Mouse (Mus musculus): ENCODE data around the gene Onecut3.

The Onecut3 gene

DNA sequence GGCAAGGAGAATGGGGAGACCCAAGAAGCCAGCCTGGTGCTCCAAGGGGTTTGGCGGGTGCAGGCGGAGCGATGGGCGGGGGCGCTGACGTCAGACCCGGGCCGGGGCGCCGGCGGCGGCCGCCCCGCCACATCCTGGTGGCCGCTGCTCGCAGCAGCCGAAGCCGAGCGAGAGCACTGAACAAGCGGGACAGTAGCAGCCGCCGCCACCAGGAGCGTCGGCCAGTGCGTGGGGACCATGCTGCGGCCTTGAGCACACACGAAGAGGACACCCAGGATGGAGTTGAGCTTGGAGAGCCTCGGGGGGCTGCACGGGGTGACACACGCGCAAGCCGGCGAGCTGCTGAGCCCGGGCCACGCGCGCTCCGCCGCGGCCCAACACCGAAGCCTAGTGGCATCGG is at the start of gene Onecut3:
TSS of gene Onecut3 (plus strand) at position 104 of the 400 bp plus-strand sequence.
- peak; percentile 64 for DNase-seq

DNA sequence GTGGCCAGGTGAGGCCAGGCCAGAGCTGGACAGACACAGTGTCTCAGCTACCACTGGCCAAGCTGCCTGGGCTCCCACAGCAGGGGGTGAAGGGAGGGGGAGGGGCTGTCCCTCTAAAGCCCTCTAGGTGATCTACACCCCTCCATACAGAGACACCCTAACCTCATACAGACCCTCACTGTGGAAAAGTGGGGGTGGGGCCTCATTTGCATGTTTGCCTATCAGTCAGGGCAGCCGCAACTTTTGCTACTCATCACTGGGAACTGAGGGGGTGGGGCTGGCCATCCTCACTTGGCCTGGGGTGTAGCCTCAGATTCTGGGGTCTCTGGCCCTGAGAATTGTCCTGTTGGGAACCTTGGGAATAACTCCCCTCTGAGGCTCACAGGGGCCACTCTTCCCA is 49.6 kb upstream of the Onecut3 start:
- DNase-seq: no peak

DNA sequence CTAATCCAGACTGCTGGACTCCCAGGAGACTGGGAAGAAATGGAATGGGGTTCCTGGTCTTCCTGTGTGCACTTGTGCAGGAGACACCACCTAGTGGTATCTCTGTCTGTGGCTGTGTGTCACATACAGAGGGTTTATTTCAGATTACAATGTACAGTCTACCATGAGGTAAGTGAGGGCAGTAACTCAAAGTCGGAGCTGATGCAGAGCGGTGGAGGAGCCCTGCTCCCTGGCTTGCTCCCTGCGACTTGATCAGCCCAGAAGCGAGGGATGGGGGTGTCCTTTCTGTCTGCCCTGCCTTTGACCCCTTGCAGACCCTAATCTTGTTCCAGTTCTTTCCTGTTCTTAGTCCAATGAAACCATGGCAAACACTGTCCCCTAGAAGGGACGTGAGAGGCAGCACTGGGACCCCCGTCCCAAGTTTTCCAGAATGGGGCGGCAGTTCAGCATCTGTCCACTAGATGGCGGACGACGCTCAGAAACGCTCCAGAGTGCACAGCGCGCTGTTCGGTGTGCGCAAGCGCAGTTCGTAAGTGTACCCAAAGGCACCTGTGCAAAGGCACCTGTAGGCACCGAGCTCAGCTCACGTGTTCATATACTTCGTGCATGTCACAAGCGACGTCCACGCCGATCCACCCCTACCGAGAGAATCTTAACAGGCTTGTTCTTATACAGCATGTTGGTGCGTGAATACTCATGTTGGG is 48.6 kb upstream of the Onecut3 start:
- peak; percentile 89 for DNase-seq

DNA sequence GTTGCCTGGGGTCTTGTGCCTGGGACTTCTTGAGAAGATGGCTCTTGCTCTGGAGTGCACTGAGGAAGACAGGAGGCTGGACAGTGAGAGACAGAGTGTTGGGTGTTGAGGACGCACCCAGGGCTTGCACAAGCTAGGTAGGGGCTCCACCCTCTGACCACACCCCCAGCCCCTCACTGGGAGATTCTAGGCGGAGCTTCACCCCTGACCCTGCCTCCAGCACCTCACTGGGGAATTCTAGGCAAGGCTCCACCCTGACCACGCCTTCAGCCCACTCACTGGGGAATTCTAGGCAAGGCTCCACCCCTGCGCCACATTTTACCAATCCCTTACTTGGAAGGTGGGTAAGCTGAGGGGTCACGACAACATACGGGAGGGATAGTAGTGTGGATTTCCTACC is 44.0 kb upstream of the Onecut3 start:
- DNase-seq: no peak

DNA sequence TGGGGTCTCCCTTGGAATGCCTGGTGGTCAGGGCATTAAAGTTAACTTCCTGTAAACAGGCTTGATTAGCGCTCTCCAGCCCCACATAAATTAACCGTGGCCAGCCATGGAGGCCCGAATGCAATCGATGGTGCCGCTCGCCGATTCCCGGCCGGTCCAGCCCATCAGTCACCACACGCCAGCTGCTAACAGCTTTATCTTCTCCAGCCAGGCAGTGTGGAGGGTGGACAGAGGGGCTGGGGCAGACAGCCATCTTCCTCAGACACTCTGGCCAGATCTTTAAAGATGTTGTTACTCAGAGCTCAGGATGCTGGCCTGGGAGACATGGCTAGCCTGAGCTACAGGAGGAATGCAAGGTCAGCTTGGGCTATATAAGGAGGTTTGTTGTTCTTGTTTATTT is 41.0 kb upstream of the Onecut3 start:
- no peak for DNase-seq

DNA sequence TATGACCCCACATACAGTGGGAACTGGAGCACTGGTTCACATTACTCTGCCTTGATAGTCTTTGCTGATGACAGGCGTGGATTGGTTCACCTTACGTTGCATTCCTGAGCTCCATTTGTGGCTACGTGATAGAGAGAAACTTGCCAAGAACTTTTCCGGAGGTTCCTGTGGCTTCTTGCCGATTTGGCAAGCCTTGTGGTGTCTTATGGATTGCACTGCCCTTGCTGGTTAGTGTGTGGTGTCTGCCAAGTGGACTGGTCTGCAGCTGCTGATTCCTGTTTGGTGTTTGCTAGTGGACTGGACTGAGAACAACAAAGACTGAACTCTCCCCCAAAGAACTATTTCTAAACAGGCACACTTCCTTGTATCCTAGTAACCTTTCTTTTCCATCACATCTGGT is 39.9 kb upstream of the Onecut3 start:
- DNase-seq: no peak

DNA sequence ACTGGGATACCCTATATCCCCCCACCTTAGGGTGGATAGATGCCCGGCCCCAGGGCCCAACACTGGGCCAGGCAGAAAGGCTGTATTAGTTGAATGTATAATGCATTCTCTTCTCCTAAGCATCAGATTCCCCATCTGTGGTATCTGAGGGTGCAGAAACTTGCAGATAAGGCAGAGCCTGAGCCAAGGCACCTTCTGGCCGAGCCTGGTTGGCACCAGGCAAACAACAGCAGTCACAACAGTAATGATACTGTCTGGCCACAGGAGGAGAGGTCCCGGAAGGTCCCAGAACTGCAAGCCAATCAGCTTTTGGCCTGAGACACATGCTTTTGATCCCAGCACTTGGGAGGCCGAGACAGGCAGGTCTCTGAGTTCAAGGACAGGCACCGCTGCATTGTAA is 38.9 kb upstream of the Onecut3 start:
- DNase-seq: no peak

DNA sequence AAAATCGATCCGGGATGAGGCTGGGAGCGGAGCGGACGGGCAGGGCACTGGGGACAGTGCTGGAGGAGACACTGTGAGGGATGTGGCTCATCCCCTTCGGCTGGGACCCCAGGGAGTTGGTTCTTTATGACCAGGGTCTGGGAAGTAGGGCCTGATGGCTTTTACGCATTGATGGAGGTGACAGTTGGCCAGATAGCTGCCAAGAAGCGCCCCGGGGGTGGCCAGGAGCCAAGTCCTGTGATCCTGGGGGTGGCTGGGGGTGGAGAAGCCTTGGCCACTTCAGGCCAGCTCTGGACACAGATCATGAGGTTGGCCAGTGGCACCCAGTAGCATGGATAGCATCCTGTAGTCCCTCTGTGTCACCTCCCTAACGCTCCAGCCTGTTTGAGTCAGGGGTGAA is 35.4 kb upstream of the Onecut3 start:
- DNase-seq: no peak

DNA sequence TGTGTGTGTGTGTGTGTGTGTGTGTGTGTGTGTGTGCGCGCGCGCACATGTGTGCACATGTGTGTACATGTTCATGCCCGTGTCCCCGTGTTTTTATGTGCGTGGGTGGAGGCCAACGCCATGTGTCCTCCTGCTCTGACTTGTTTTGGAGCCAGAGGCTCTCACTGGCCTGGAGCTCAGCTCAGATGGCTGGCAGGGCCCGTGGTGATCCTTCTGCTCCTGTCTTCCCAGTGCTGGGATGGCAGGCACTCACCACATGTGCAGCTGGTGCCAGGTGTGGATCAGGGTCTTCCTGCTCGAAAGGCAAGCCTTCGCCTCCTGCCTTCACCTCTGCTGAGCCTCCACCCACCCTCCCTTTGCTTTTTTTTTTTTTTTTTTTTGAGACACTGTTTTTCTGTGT is 35.0 kb upstream of the Onecut3 start:
- no peak for DNase-seq

DNA sequence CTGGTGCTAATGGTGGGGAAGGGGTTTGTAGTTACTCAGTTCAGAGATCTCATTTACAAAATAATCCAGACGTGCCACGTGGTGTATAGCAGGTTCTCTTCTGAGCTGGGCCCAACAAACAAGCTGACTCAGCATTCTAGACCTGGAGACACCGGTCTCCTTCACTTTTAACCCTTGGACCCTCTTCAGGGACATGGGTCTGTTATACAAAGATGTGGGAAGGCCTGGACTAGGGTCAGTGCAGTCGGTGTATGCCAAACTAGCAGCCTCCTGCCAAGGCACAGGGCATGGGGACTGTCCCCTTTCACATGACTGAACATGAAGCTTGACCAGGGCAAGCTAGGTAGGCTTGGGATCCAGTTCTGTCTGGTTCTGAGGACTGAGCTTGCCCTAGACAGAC is 34.3 kb upstream of the Onecut3 start:
- DNase-seq: peak; percentile 71

DNA sequence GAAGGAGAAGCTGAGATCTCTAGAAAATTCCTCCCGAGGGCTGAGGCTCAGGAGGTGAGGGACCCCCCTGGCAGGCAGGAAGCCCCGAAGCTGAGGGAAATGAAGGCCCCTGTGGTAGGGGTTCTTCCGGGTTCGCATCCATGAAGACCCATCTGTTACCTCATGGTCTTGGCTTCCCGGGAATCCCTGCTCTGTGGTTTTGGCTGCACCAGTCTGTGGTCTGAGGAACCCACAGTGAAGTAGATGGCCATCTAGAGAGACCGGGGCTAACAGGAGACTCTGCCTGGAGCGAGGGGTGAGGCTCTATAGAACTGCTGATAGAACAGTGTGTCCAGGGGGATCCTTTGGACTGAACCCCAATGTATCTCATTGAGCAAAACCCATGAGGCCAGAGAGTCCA is 33.3 kb upstream of the Onecut3 start:
- DNase-seq: no peak

DNA sequence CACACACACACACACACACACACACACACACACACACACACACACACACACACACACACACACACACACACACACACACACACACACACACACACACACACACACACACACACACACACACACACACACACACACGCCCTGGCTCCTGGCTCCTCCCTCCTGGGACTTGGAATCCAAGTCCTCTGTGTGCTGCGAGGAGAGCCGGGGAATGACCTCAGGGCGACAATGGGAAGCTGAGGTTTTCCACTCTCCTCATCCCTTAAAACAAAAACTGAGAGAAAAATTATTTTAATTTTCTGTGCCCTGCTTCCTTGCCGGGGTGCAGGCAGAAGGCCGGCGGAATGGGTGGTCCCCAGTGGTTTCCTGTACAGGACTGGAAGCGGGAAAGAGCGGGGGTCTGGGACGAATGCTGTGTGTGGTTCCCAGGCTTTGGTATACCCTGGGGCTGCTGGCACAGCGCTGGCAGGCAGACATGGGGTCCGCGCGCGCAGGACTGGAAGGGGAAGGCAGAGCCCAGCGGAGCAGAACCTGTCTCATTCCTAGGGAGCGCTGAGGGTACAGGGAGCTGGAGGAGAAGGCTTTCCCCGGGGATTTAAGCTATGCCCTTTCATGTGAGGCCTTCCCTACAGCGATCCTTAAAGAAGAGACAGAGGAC is 30.1 kb upstream of the Onecut3 start:
- peak; percentile 56 for DNase-seq

DNA sequence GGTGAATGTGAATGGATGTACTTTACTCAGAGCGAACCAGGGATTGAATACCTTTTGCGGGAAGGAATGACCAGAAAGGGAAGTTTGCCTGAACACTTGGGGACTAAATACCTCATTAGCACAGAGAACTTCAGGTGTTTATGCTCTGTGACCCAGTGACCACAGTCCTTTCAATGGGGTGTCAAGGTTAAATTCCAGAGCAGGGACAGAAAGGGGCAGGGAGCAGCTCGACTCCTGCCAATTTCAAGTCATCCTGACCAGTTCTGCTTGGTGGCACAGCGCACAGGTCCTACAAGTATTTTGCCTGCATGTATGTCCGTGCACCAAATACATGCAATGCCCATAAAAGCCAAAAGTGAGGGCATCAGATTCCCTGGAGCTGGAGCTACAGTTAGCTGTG is 29.6 kb upstream of the Onecut3 start:
- DNase-seq: peak; percentile 60

DNA sequence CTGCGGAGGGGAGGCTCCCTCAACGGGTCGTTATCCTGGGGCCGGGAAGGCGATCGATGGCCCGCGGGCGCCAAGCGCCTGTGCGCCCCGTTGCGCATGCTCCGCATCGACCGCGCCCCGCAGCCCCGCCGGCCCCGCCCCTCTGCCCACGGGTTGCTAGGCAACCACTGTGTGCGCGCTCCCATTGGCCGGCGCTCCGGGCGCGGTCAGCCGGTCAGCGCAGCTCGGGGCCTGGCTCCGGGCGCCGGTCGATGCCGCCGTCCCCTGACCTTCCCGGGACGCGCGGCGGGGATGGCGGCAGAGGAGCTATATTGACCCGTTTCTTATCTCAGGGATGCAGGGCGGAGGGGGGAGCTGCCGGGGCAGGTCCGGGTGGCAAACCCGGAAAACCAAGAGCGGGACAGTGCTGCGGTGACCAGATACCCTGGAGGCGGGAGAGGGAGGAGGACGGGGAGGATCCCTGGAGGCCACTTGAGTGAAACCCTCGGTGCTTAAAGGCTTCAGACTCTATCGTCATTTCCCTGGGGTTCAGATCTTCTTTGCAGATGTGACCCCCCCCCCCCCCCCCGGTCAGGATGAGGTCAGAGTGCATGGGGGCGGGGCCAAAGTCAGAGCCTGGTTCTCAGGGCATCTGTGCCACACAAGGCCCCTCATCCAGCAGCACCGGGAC is 19.2 kb upstream of the Onecut3 start:
- DNase-seq: peak; percentile 94

DNA sequence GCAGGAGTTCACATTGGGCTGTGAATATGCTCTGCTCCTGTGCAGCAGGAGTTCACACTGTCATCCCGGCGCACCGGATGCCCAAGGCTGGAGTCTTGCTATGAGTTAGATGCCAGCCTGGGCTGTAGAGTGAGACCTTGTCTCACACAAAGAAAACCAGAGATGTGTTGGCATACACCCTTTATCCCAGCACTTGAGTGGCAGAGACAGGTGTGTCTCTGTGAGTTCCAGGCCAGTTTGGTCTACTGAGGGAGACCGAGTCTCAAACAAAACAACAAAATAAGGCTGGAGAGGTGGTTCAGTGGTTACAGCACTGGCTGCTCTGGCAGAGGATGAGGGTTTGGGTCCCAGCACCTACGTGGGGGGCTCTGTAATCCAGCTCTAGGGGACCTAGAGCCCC is 16.1 kb upstream of the Onecut3 start:
- no peak for DNase-seq

DNA sequence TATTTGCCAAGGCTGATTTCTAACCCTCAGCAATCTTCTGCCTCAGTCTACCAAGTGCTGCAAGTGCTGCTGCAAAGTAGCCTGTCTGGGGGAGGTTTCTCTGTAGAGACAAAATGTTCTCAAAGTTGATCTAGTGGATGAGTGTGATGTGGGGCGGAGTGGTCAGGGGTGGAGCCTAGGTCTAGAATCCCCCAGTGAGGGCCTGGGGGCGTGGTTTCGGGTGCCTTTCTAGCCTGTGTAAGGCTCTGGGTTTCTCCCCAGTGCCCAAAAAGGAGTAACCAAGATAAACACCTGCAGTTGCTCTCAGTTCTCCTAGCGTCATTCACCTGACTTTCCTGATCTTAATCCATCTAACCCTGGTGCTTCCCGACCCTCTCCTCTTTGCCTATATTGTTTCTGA is 13.6 kb upstream of the Onecut3 start:
- no peak for DNase-seq

DNA sequence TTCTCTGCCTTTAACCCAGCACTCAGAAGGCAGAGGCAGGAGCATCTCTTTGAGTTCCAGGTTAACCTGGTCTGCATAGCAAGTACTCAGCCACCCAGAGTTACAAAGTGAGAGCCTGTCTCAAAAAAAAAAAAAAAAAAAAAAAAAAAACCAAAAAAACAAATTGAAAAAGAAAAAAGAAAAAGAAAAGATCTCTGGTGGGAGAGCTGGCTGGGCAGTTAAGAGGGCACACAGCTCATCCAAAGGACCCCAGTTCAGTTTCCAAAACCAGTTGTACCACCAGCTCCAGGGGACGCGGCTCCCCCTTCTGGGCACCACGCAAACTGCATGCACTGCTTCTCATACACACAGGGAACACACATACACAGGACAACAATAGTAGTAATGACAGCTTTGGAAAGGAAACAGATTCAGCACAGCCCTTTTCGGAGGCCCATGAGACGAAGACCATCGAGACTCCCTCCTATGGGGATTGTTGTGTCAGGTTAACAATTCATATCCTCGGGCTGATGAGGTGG is 7.7 kb upstream of the Onecut3 start:
- DNase-seq: no peak

DNA sequence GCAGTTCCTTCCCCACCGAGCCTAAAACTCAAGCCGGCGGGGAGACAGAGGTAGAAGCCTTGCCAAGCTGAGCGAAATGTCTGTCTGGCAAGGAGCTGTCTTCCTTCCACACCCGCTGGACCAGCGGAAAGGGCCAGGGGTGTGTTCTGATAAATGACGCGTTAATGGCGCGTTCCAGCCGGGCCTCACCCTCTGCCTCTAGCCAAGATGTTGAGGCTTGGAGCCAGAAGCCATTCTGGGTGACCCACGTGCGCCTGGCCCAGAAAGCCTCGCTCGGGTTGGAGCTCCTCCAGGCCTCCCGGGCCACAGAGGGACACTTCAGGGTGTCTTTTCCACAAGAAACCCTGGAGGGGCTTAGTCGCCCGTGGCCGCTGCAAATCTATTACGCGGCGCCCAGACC is 4.6 kb upstream of the Onecut3 start:
- DNase-seq: peak; percentile 63

DNA sequence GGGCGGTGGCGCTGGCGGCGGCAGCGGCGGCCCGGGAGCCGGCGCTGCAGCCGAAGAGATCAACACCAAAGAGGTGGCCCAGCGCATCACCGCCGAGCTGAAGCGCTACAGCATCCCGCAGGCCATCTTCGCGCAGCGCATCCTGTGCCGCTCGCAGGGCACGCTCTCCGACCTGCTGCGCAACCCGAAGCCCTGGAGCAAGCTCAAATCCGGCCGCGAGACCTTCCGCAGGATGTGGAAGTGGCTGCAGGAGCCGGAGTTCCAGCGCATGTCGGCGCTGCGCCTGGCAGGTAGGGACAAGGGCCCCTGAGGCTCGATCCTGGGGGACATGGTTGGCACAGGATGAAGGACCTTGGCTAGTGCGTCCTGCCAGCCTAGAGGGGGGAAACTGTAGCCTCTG is 1.3 kb downstream of the Onecut3 start:
- no peak for DNase-seq

DNA sequence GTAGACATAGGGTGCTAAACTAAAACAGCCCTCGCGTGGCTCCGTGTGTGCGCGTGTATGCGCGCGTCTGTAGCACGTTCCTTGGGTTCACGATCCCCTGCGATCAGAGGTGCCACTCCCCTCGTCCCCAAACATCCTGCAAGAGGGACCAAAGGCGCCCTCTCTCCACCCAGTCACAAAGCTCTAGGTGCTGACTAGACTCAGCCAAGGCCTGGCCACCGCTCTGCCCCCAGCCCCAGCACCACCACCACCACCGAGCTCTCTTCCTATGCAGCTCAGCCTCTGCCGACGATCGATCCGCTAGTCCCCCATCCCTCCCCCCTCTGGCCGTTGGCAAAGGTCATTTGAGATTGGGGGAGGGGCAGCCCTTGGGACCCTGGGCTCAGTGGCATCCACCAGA is 1.8 kb downstream of the Onecut3 start:
- no peak for DNase-seq

DNA sequence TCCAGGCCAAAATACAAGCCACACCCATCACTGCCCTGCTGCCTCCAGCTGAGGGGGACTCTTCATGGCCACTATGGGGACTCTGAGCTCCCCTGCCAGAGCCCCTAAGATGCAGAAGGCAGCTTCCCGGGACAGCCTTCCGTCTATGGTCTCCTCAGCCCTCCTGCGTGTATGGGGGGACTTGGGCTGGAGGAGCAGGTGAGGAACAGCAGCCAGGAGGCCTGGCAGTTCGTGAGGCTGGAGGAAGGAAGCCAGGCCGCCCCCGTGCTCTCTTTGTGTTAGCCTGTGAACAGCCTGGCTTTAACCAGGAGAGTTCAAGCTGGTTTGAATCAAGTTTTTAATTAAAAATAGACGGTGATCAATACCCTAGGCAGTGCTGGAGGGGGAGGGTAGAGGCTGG is 7.7 kb downstream of the Onecut3 start:
- DNase-seq: no peak

DNA sequence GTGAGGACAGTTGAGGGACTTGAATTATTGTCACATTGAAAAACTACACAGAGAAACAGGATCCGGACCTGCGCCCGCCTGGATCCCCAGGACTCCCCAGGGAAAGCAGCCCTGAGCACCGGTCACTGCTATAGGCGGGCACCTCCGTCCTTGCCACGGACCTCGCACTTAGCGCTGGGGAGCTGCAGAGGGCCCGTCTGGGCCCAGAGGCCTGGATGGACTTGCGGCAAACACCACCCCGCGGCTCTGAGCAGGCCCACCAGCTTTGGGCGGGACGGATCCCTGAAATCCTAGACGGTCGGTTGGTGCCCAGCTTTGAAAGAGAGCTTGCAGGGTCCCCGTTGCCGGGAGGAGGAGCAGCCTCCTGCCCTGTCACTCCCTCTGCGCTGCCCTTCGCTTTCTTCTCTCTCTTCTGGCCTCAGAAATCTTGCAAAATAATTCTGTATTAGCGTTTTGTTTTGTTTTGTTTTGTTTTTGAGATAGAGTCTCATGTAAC is 8.2 kb downstream of the Onecut3 start:
- no peak for DNase-seq

DNA sequence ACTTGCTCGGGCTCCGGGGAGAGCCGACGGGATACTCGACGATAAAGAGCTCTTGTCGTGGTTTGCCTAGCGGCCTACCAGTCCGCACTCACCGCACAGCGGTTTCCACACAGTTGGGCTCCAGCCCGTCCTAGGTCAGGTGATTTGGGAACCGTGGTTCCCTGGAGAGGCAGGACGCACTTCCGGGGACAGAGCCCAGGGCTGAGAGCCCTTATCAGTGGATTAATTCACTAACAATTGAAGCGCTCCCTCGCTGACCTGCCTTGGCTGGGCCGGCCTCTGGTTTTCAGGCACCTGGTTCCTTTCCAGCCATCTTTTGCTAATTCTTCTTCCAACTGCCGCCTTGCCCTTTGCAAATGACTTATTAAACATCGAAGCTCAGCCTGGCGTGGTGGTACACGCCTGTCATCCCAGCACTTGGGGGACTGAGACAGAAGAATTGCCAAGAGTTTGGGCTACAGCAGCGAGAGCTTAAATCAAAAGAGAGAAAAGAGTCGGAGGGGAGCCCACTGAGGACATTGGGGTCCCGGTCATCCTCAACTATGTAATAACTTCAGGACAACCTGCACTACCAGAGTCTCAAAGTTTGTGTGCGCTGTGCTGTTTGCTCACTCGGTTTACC is 9.1 kb downstream of the Onecut3 start:
- DNase-seq: no peak

DNA sequence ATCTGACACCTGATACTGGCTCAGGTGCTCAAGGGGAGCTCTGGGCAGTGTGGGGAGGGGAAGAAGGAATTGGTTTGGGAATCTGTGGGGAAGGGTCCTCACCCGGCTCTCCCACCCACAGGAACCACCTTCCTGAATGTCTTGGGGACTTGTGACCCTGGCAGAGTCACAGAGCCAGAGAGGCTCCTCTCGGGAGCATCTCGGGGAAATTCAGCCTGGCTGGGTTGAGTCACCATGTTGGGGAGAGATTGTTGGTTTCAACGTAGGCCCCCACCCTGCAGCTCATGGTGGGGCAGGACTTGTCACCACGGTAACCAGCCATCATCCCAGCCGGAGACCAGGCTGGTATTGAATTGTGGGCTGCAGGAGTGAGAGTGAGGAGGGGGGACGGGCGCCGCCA is 10.1 kb downstream of the Onecut3 start:
- DNase-seq: no peak

Measured in kidney, postnatal 14 days (tissue).